Mouse (Mus musculus): ENCODE measurements around the gene Ambra1.

The Ambra1 gene

GRCm38 (mm10) chr2:91959544-91960410, 229.8 kb downstream of the Ambra1 start:
- no peak for DNase-seq (ENCODE audit: low spot score in 2 of 2)

DNA sequence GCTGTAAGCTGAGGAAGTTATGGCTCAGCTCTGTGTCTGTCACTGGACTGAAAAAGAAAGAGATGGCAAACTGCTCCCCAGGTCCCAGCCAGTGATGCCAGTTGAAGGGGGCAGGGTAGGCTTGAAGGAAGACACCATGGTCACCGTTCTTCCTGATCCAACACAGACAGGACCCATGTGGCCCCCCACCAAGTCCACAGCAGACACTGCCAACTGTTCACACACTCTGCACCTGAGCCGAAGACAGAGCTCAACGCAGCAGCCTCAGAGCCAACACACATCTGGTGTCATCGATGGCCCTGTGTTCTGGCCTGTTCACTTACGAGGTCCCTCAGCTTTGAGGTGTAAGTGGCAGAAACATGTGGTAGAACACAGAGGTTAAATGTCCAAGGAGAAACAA, 230.5 kb downstream of the Ambra1 start:
- no peak for DNase-seq (ENCODE audit: low spot score in 2 of 2)

- no peak for DNase-seq (ENCODE audit: low spot score in 2 of 2)
Observed at GRCm38 (mm10) chr2:91961901-91962761, 232.2 kb downstream of the Ambra1 start.

GRCm38 (mm10) chr2:91962864-91963401, 233.0 kb downstream of the Ambra1 start:
- DNase-seq (ENCODE audit: low spot score in 2 of 2): no peak

DNA sequence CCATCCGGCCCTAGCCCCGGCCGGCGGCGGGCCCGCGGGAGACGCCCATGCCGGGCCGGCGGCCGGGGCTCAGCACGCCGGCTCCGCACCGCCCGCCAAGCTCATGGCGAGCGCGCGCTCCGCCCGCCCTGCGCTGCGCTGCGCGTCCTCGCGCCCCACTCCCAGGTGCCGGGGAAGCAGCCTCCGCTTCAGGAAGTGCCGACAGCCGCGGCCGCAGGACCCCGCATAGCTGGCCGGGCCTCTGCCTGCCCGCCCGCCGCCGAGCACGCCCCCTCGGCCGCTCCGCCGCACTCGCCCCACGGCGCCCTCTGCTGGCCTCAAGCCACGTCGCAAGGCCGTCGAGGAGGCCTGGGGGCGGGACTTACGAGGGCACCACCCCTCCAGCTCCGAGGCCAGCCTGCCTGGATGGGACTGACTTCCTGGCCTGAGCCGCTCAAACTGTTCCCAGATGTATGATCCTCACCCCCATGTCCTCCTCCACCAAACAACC, 233.6 kb downstream of the Ambra1 start:
- DNase-seq (ENCODE audit: low spot score in 2 of 2): peak; percentile 89 to 90

GRCm38 (mm10) chr2:91964610-91965204, 234.8 kb downstream of the Ambra1 start:
- DNase-seq (ENCODE audit: low spot score in 2 of 2): no peak

GRCm38 (mm10) chr2:91965417-91965816, 235.5 kb downstream of the Ambra1 start:
- DNase-seq (ENCODE audit: low spot score in 2 of 2): no peak

GRCm38 (mm10) chr2:91966367-91966766, 236.4 kb downstream of the Ambra1 start:
- no peak for DNase-seq (ENCODE audit: low spot score in 2 of 2)

DNA sequence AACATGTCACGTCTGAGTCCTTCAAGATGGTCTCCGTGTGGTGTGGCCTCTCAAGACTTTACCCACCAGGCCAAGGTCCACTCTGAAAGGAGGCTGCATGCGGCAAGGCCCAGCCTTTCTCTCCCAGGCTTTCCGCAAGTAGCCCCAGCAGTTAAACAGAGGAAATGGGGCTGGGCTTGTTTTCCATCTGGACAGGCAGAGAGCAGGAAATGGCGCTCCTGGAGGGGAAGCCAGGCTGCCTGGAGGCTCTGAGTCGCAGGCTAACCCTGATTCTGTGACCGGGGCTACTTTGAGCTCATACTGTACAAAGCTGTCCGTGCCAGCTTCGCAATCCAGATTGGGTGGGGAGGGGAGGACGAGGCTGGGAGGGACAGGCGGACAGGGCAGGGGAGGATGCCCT, 238.0 kb downstream of the Ambra1 start:
- no peak for DNase-seq (ENCODE audit: low spot score in 2 of 2)

Measured in frontal cortex, postnatal 25 days (tissue).